Mouse (Mus musculus) MEL (cell line): ENCODE results near the gene Gm44965. TPM values are rescaled to one million over a fixed set of nuclear protein-coding genes. Genes with fewer than 3 reads are reported as not detected.

ENCODE experiments used
- DNase-seq: peaks from one replicate; pipeline ENCODE4 v3.0.0; 2011; ENCODE audit warnings: low read depth, low spot score
- H3K27ac ChIP-seq: 2 replicates; pipeline ENCODE4 v1.5.1; 2012; ENCODE audit warnings: low read depth, mild to moderate bottlenecking, control low read depth, low read length, moderate library complexity; ENCODE audit not compliant: control insufficient read depth
- H3K27me3 ChIP-seq, 2 experiments: fragments of 150-350 bp in 1 of 2; sonication (generic) in 1 of 2; 2 replicates each; pipeline ENCODE4 v1.6.1; 2012; ENCODE audit warnings: low read length in 2 of 2, mild to moderate bottlenecking in 2 of 2, improper control_type of control experiment in 1 of 2, moderate library complexity in 1 of 2; ENCODE audit not compliant: insufficient read depth in 2 of 2, control insufficient read depth in 1 of 2
- H3K36me3 ChIP-seq, 2 experiments: 2 replicates each; pipeline ENCODE4 v1.6.1; 2012 to 2014; ENCODE audit warnings: low read length in 2 of 2, improper control_type of control experiment in 1 of 2, inconsistent platforms in 1 of 2, mild to moderate bottlenecking in 1 of 2; ENCODE audit not compliant: insufficient read depth in 2 of 2, control insufficient read depth in 1 of 2
- H3K4me1 ChIP-seq, 2 experiments: fragments of 150-350 bp in 1 of 2; sonication (generic) in 1 of 2; 2 replicates each; pipeline ENCODE4 v1.6.1; 2012; ENCODE audit warnings: low read length in 2 of 2, improper control_type of control experiment in 1 of 2, mild to moderate bottlenecking in 1 of 2; ENCODE audit not compliant: insufficient read depth in 2 of 2, control insufficient read depth in 1 of 2
- H3K4me3 ChIP-seq, 2 experiments: fragments of 150-350 bp in 1 of 2; sonication (generic) in 1 of 2; 2 replicates each; pipeline ENCODE4 v1.5.1; 2012; ENCODE audit warnings: low read depth in 2 of 2, low read length in 2 of 2, mild to moderate bottlenecking in 2 of 2, moderate library complexity in 2 of 2, control low read depth in 1 of 2, improper control_type of control experiment in 1 of 2; ENCODE audit not compliant: control insufficient read depth in 1 of 2, insufficient read depth in 1 of 2
- H3K79me2 ChIP-seq: 2 replicates; pipeline ENCODE4 v1.6.1; 2012; ENCODE audit warnings: mild to moderate bottlenecking, low read length, moderate library complexity; ENCODE audit not compliant: control insufficient read depth, poor library complexity, insufficient read depth
- H3K9ac ChIP-seq: 2 replicates; pipeline ENCODE4 v1.6.1; 2012; ENCODE audit warnings: low read depth, mild to moderate bottlenecking, control low read depth, low read length, moderate library complexity; ENCODE audit not compliant: control insufficient read depth, poor library complexity, severe bottlenecking
- H3K9me3 ChIP-seq: fragments of 150-350 bp; sonication (generic); replicated peaks from 2 replicates; pipeline ENCODE4 v1.6.1; 2012; ENCODE audit warnings: mild to moderate bottlenecking, low read length, improper control_type of control experiment, moderate library complexity; ENCODE audit not compliant: insufficient read depth
- BHLHE40 ChIP-seq: IDR thresholded peaks from 2 replicates; pipeline ENCODE4 v1.6.1; 2012; ENCODE audit warnings: low read depth, mild to moderate bottlenecking, inconsistent platforms, low read length, improper control_type of control experiment, borderline replicate concordance
- ETS1 ChIP-seq: IDR thresholded peaks from 2 replicates; pipeline ENCODE4 v1.6.1; 2012; ENCODE audit warnings: low read depth, mild to moderate bottlenecking, inconsistent platforms, low read length, improper control_type of control experiment, moderate library complexity
- JUND ChIP-seq: IDR thresholded peaks from 2 replicates; pipeline ENCODE4 v1.6.1; 2011; ENCODE audit warnings: low read depth, mild to moderate bottlenecking, improper control_type of control experiment, low read length
- KAT2A ChIP-seq: conservative IDR thresholded peaks from 2 replicates; pipeline ENCODE4 v1.6.1; 2012; ENCODE audit warnings: low read depth, low read length, improper control_type of control experiment, inconsistent platforms
- MAFK ChIP-seq: IDR thresholded peaks from 2 replicates; pipeline ENCODE4 v1.6.1; 2011; ENCODE audit warnings: low read depth, mild to moderate bottlenecking, low read length, improper control_type of control experiment, borderline replicate concordance
- MAX ChIP-seq: IDR thresholded peaks from 2 replicates; pipeline ENCODE4 v1.6.1; 2011; ENCODE audit warnings: low read length, improper control_type of control experiment
- MAZ ChIP-seq: IDR thresholded peaks from 2 replicates; pipeline ENCODE4 v1.6.1; 2012; ENCODE audit warnings: low read depth, mild to moderate bottlenecking, inconsistent platforms, low read length, improper control_type of control experiment
- MYB ChIP-seq: IDR thresholded peaks from 2 replicates; pipeline ENCODE4 v1.6.1; 2011; ENCODE audit warnings: mild to moderate bottlenecking, low read depth, low read length, improper control_type of control experiment
- MYC ChIP-seq: IDR thresholded peaks from 2 replicates; pipeline ENCODE4 v1.6.1; 2011; ENCODE audit warnings: low read depth, mild to moderate bottlenecking, low read length, improper control_type of control experiment, moderate library complexity
- NELFE ChIP-seq: IDR thresholded peaks from 2 replicates; pipeline ENCODE4 v1.6.1; 2011; ENCODE audit warnings: low read depth, low read length, improper control_type of control experiment
- NRF1 ChIP-seq: IDR thresholded peaks from 2 replicates; pipeline ENCODE4 v1.6.1; 2014; ENCODE audit warnings: low read depth, mild to moderate bottlenecking, inconsistent platforms, low read length, improper control_type of control experiment, moderate library complexity; ENCODE audit not compliant: poor library complexity, insufficient read depth, severe bottlenecking
- RCOR1 ChIP-seq: IDR thresholded peaks from 2 replicates; pipeline ENCODE4 v1.6.1; 2012; ENCODE audit warnings: low read depth, mild to moderate bottlenecking, inconsistent platforms, low read length, improper control_type of control experiment
- TBP ChIP-seq: IDR thresholded peaks from 2 replicates; pipeline ENCODE4 v1.8.0; 2011; ENCODE audit warnings: low read depth, low read length, improper control_type of control experiment
- UBTF ChIP-seq: IDR thresholded peaks from 2 replicates; pipeline ENCODE4 v1.6.1; 2012; ENCODE audit warnings: low read depth, mild to moderate bottlenecking, inconsistent platforms, low read length, improper control_type of control experiment, moderate library complexity, borderline replicate concordance; ENCODE audit not compliant: insufficient read depth
- USF2 ChIP-seq, 2 experiments: IDR thresholded peaks; 2 replicates each; pipeline ENCODE4 v1.6.1; 2011 to 2012; ENCODE audit warnings: improper control_type of control experiment in 2 of 2, low read length in 2 of 2, borderline replicate concordance in 1 of 2, inconsistent platforms in 1 of 2, low read depth in 1 of 2, mild to moderate bottlenecking in 1 of 2; ENCODE audit not compliant: insufficient read depth in 1 of 2
- ZC3H11A ChIP-seq: IDR thresholded peaks from 2 replicates; pipeline ENCODE4 v1.6.1; 2012; ENCODE audit warnings: low read depth, mild to moderate bottlenecking, inconsistent platforms, low read length, improper control_type of control experiment
- ZNF384 ChIP-seq: IDR thresholded peaks from 2 replicates; pipeline ENCODE4 v1.6.1; 2012; ENCODE audit warnings: low read depth, mild to moderate bottlenecking, inconsistent platforms, low read length, improper control_type of control experiment
- polyA plus RNA-seq, 2 experiments: library from polyadenylated mRNA; stranded (reverse) in 1 of 2; unstranded in 1 of 2; fragments of >175 nt in 1 of 2; fragments of >200 nt in 1 of 2; gene quantifications; 2 replicates each; pipeline versions ENCODE4 v1.2.1 to v1.2.4; 2012; ENCODE audit warnings: low replicate concordance in 2 of 2, low read depth in 1 of 2; ENCODE audit not compliant: insufficient read length in 2 of 2, insufficient read depth in 1 of 2, missing spikeins in 1 of 2
- total RNA-seq: library from RNA; depleted of rRNA; stranded (reverse); fragments of 300-350 nt; gene quantifications from 2 replicates; pipeline ENCODE4 v1.2.3, GENCODE M21; 2012

Gm44965 gene
- total and polyA plus RNA-seq, 3 experiments = not detected

GRCm38 (mm10) chr6:48600594-48600993, 6.9 kb downstream of the Gm44965 start:
- TF ChIP-seq NRF1 (no peak), ETS1 (no peak), USF2 (IDR thresholded peaks at IDR 0.05; ENCODE audit: borderline replicate concordance in 1 of 2, insufficient read depth in 1 of 2, low read depth in 1 of 2, low read length in 2 of 2) (no peak), MYC (no peak), RCOR1 (no peak), MAX (no peak), UBTF (no peak), KAT2A (no peak), MYB (no peak), NELFE (no peak), ZNF384 (no peak), TBP (no peak), MAFK (no peak)
- Histone ChIP-seq H3K27ac (no peak overlapping the region), H3K9me3 (no peaks in the 10 kb centered on the region), H3K36me3 (no peaks in the 10 kb centered on the region), H3K27me3 (no peaks in the 10 kb centered on the region), H3K4me3 (no peak overlapping the region), H3K9ac (no peak overlapping the region), H3K4me1 (no peaks in the 10 kb centered on the region), H3K79me2 (no peaks in the 10 kb centered on the region)
- DNase-seq = no peak

DNA sequence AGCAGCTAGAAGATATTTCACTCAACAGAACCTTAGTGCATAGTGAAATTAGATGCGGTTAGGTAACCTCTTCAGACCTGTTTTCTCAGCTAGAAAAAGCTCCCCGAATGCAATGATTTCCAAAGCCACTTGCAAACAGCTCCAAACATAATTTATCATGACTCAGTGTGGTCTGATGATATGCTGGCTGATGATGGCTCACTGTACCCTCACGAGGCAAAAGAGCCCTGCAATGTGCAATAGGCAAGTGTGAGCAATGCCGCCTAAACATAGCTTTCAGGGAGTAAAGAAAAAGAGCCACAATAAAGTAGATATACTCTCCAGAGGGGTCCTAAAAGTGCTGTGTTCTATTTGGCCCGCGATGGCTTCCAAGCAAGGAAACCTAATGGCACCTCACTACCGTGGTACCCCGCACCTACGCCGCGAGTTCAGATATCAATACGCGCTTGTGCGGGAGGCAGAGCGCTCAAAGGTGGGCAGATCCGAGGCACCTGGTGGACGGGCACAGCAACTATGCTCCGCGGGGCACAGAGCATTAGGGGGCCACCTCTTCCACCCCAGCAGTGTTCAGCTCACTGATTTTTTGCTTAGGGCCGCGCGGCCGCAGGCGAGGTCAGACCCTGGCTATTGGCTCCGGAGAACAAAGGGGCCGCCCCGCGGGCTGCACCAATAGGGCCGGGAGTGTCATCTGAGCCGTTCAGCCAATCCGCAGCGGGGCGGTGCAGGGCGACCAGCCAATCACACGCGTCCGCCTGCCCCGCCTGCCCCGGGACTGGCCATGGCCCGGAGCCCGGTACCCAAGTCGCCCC, 7.7 kb downstream of the Gm44965 start, which contains the start of gene Zfp775:
Gene Zfp775, plus strand, starts transcription at position 793 of the 809 bp plus-strand sequence.
- no peak for TF ChIP-seq MAX
- no peak for TF ChIP-seq ZNF384
- TF ChIP-seq MAZ = no peak
- no peak for TF ChIP-seq BHLHE40
- no peak for TF ChIP-seq RCOR1
- TF ChIP-seq JUND = no peak
- TF ChIP-seq ZC3H11A = no peak
- TF ChIP-seq NRF1 = no peak
- Histone ChIP-seq H3K27ac (no peak within 1 kb of the TSS), H3K36me3 (no peaks in the 10 kb centered on the region), H3K79me2 (no peaks in the 10 kb centered on the region), H3K4me3 (no peak within 1 kb of the TSS), H3K4me1 (no peaks in the 10 kb centered on the region), H3K9me3 (no peaks in the 10 kb centered on the region), H3K9ac (no peak within 1 kb of the TSS), H3K27me3 (no peaks in the 10 kb centered on the region)
- no peak for DNase-seq
